Mouse (Mus musculus): ENCODE results near the gene Nhsl1.
A peak's percentile ranks its signal among the peaks of the same experiment; 100 is the strongest.

Nhsl1 gene

GRCm38 (mm10) chr10:18403992-18404391, 85.2 kb downstream of the Nhsl1 start:
- DNase-seq = no peak

GRCm38 (mm10) chr10:18404679-18405078, 85.9 kb downstream of the Nhsl1 start:
- DNase-seq = no peak

DNA sequence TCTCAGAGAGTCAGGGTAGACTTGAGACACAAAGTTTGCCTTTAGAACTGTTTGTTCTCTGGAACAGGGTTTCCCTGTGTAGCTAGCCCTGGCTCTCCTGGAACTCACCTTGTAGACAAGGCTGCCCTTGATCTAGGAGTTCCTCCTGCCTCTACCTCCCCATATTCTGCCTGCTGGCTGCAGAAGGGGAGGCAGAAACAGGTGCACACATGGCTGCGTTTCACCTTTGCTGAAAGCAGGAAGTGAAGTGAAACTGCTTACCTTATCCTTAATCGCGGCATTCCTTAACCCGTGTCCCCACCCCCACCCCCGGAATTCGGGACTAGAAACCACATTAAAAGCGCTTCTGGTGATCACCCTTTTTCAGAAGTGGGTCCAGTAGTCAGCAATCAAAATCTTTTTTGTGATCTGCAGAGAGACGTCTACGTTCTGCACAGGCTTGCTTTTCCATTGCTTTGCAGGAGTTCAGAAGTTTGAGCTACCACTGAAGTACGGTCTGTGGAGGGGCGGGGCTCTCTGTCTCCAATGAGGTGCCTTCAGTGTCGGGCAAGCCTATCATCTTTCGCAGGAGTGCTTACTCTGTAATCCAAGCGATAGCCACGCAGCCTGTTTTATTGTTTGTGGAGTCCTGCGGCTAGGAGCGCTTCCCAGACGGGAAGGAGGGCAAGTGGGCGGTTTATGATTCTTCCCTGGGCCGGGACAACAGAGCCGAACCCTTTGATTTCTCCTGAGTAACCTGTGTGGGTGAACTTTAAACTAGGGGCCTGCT, 88.5 kb downstream of the Nhsl1 start:
- DNase-seq = peak; percentile 93

GRCm38 (mm10) chr10:18408128-18408527, 89.3 kb downstream of the Nhsl1 start:
- DNase-seq = no peak

DNA sequence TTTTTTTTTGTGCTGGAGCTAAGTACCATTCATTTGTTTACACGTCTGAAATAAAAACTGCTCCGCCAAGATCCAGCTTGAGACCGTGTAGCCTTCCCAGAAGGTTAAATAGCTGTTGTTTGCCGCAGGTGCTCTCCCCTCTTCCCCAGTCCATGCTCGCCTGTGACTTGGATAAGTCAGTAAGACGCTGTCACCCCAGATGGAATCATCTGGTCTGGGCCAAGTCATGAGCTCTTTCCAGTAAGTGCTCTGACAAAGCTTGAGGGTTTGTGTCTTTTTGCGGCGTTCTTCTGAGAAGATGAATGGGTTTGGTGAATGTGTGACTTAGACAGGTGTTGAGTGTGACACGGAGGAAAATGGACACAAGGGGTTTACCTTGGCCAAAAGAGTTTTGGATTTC, 89.8 kb downstream of the Nhsl1 start:
- DNase-seq = no peak

- no peak for DNase-seq
Observed at GRCm38 (mm10) chr10:18409068-18409467, 90.3 kb downstream of the Nhsl1 start.

- DNase-seq = peak in 1 of 2 experiments; percentile 37
Observed at GRCm38 (mm10) chr10:18411266-18411665, 92.5 kb downstream of the Nhsl1 start.

- DNase-seq = no peak
Observed at GRCm38 (mm10) chr10:18415946-18416345, 97.2 kb downstream of the Nhsl1 start.

- DNase-seq = no peak
Observed at GRCm38 (mm10) chr10:18418160-18418559, 99.4 kb downstream of the Nhsl1 start.

DNA sequence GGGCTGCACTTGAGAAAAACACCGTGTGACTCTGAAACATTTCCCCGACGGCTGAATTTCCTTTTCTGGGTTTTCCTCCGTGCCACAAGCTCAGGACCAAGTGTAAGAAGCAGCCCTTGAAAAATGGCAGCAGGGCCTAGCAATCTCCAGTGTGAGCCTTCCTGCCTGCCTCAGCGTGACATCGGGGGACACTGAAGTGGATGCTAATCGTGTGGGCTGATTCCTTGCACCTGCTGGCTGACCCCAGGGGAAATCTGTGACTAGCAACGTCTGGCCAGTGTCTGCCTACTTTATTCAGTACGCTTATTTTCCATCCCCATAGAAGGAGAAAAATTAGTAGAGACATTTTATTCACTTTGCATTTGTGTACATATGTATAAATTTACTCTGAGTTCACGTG, 100.7 kb downstream of the Nhsl1 start:
- DNase-seq = no peak

GRCm38 (mm10) chr10:18420259-18421000, 101.6 kb downstream of the Nhsl1 start:
- no peak for DNase-seq

GRCm38 (mm10) chr10:18422968-18423367, 104.2 kb downstream of the Nhsl1 start:
- DNase-seq = no peak

- DNase-seq = no peak
Observed at GRCm38 (mm10) chr10:18423557-18423956, 104.8 kb downstream of the Nhsl1 start.

GRCm38 (mm10) chr10:18427866-18428265, 109.1 kb downstream of the Nhsl1 start:
- DNase-seq = no peak

DNA sequence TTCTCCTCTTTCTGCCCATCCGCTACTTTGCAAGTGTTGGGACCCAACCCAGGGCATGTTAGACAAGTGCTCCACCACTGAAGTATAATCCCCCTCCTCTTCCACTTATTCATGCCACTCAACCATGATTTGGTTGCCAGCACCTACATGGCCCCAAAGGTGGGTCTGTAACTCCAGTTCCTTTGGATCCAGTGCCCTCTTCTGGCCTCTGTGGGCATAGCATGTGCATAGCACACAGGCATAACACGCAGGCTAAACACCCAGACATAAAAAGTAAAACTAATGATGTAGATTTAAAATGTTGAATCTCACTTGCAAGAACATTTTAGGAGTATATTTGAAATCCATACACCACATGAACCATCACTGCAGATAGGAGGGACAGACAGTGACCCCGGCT, 110.7 kb downstream of the Nhsl1 start:
- peak in 1 of 2 experiments; percentile 15 for DNase-seq

GRCm38 (mm10) chr10:18430141-18430540, 111.4 kb downstream of the Nhsl1 start:
- DNase-seq = no peak

DNA sequence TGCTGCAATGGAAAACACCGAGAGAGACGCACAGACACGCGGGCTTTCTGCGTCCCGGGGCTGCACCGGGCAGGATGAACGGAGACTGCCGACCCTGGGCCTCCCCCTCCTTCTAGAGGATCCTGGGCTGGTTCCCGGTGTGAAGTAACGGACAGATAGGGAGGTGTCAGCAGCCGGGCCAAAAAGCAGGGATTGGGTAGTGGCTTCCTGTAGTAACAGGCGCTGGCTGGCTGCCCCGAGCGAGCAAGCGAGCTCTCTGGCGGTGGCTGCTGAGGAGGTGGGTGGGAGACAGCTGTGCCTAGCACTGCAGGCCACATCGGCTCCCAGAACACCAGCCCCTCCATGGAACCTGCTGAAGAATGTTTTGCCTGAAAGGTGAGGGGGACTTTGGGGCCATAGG, 112.2 kb downstream of the Nhsl1 start:
- DNase-seq = peak; percentile 50 to 65

- no peak for DNase-seq
Observed at GRCm38 (mm10) chr10:18431546-18431945, 112.8 kb downstream of the Nhsl1 start.

- DNase-seq = no peak
Observed at GRCm38 (mm10) chr10:18435454-18435853, 116.7 kb downstream of the Nhsl1 start.

DNA sequence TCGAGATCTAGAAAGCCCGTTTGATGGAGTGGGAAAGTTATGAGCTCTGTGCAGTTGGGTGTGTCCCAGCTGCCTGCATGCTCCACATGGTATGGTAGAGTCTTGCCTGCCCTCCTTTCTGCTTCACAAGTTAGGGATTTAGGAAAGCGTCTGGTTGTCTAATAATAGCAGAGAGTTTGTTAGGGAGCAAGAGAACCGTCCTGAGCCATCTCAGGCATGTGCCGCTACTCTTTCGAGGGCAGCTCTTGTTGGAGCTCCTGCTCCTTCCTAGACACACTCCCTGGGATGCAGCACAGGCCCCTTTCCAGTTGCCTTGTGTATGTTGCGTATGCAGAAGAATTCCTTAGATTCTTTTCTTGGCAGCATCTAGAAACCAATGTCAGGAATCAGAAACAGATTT, 117.2 kb downstream of the Nhsl1 start:
- no peak for DNase-seq

DNA sequence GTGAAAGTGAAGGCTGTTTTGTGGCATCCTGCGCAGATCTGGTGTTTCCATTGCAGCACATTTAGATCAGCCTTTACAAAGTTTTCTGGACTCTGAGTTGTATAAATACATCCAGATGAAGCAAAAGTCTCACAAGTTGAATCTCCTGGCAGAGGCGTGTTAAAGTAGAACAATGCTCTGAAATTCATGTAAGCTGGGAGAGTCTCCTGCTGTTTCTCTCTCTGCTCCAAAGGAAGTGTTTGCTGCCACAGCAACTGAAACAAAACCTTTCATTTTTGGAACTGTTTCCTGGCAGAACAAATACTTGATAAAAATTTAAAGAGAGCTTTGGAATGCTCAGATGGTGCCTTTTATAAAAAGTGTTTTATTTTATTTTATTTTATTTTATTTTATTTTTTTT, 118.8 kb downstream of the Nhsl1 start:
- DNase-seq = no peak

GRCm38 (mm10) chr10:18445603-18446358, 127.0 kb downstream of the Nhsl1 start:
- no peak for DNase-seq

DNA sequence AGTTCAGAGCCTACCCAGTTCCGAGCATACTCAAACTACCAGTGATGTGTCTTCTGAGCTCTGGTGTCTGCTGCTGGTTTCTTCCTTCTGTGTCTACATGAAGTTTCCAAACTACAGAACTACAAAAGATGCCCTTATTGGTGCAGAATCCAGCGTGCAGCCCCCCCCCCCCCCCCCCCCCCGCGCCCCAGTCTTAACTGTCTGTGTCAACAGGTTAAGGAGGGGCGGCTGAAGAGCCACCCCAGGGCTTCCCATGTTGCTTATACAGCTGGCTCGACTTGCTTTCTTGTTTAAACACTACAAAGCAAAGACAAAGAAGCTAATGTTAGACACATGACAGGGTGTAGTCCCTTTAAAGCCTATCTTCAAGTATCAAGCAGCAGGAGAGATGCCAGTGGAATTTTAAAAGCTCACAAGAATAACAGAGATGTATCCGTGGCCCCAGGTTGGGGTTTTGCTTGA, 127.6 kb downstream of the Nhsl1 start:
- no peak for DNase-seq
